8 mouse cellular contexts compared by ENCODE assay signal in the genomic region with DNA sequence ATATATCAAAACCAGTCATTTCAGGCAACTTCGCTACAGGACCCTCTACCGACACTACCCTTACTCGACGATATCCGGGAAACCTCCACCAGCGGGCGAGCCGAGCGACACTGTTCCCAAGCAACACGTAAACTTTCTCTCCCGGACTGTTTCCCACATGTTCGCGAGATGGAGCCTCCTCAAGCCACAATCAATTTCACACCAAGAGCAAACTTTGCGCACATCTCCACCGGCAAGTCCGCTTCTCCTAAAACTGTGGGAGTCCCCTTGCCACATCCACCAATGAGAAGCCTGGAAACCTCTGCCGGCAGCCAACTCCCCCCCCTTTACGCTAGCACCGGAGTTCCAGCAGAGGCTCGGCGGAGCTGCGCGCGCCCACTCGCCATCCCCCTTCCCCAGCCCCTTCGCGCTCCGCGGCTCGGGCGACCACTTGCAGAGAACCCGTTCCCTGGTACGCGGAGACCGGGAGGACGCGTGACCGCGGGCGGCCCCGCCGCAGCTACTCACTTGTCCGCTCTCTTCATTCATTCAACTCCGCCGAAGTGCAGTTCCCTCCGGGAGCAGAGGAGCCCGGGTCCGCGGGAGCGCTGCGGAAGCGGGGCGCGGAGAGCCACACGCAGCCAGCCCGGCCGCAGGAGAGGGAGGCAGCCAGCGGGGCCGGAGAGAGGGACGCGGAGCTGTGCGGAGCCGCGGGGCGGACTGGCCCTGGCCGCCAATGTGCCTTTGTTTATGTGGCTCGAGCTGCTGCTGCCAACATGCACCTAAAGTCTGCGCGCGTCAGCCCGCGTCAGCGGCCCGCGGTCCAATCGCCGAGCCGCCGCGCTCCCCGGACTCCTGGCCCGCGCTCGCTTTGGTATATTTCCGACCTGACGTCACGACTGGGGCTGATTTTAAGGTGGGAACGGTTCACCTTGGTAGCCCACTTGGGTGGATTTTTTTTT. TPM values are rescaled to one million over a fixed set of nuclear protein-coding genes. Genes with fewer than 3 reads are reported as not detected.
A peak's percentile ranks its signal among the peaks of the same experiment; 100 is the strongest.
DNase-seq lines count a peak whose midpoint lies in the region; ATAC-seq and TF ChIP-seq lines count a peak whose summit lies in the region.

No protein-coding gene starts in this region.

- DNase-seq in NIH3T3 (ENCODE audit: low read depth), result peak; percentile 87
- peak; percentile 85 to 89 for DNase-seq in cerebellum, postnatal 10 days
- peak; percentile 83 for DNase-seq in gastrocnemius, adult 2 months
- peak; percentile 81 for DNase-seq in hindbrain, postnatal 0 days (ENCODE audit: low spot score)
- peak; percentile 46 to 81 for DNase-seq in left cerebral cortex, postnatal 10 days (ENCODE audit: extremely low spot score in 1 of 2, low spot score in 2 of 2)
- DNase-seq in right cerebral cortex, postnatal 36 days (ENCODE audit: low spot score in 2 of 2), result peak; percentile 77 to 83
- no peak for DNase-seq in adipocyte (ENCODE audit: low spot score)

- peak overlapping the region; percentile 90 for H3K4me3 ChIP-seq in gastrocnemius, adult 2 months
- H3K4me3 ChIP-seq in hindbrain, postnatal 0 days (ENCODE audit: low read length), result peak overlapping the region; percentile 73
- peak overlapping the region; percentile 97 for H3K4me3 ChIP-seq in megakaryocyte, embryonic 14.5 days (replicated peaks)

- H3K4me2 ChIP-seq in hindbrain, postnatal 0 days (ENCODE audit: low read depth, low read length), result peak overlapping the region; percentile 99

- WGBS in hindbrain, postnatal 0 days, result under 1% methylated on average over 81 of the region's 88 CpGs

- TF ChIP-seq CTCF in gastrocnemius, adult 2 months (IDR thresholded peaks at IDR 0.05), result no peak
- no peak for TF ChIP-seq CTCF in hindbrain, postnatal 0 days (IDR thresholded peaks at IDR 0.05; ENCODE audit: low read depth)

- H3K27ac ChIP-seq in gastrocnemius, adult 2 months, result peak overlapping the region; percentile 96
- no peak overlapping the region for H3K27ac ChIP-seq in hindbrain, postnatal 0 days

- H3K36me3 ChIP-seq in hindbrain, postnatal 0 days (ENCODE audit: insufficient read depth, low read length), result no peaks in the 10 kb centered on the region
- H3K36me3 ChIP-seq in megakaryocyte, embryonic 14.5 days (replicated peaks; ENCODE audit: low read length), result peaks cover 7% of the 10 kb centered on the region

- H3K27me3 ChIP-seq in hindbrain, postnatal 0 days (ENCODE audit: insufficient read depth, low read length), result peaks cover 49% of the 10 kb centered on the region
- peaks cover 56% of the 10 kb centered on the region for H3K27me3 ChIP-seq in megakaryocyte, embryonic 14.5 days (replicated peaks)

- H3K4me1 ChIP-seq in hindbrain, postnatal 0 days (ENCODE audit: insufficient read depth, low read length), result no peaks in the 10 kb centered on the region; the same call in 1 of the 2 replicates
- peaks cover 42% of the 10 kb centered on the region for H3K4me1 ChIP-seq in megakaryocyte, embryonic 14.5 days

- H3K9me3 ChIP-seq in hindbrain, postnatal 0 days (ENCODE audit: low read length), result no peaks in the 10 kb centered on the region
- peaks cover 18% of the 10 kb centered on the region for H3K9me3 ChIP-seq in megakaryocyte, embryonic 14.5 days

- ATAC-seq in hindbrain, postnatal 0 days, result peak; percentile 71

- peak overlapping the region; percentile 37; the same call in 1 of the 2 replicates for H3K9ac ChIP-seq in hindbrain, postnatal 0 days (replicated peaks; ENCODE audit: low read length)

- intact Hi-C loops in gastrocnemius, adult 2 months (cut with DNase I), result loop anchor here (5.0 kb wide), 2 partner anchors 203 to 248 kb away; no protein-coding TSS in a partner anchor
- intact Hi-C loops in left cerebral cortex, postnatal 10 days (cut with DNase I), result loop anchor here (5.0 to 10.0 kb wide), 5 partner anchors 68 to 997 kb away; no protein-coding TSS in a partner anchor

RNA-seq across cellular contexts. Expression of a gene that starts 9.3 kb away (rescaled TPM):
- total RNA-seq in gastrocnemius, adult 2 months (2021), result 1 to 10 TPM in 1 of 2 experiments, under 1 TPM in 1; 0.94 to 3.4 TPM
- 8.5 and 8.7 TPM in 2 replicates for total RNA-seq in hindbrain, postnatal 0 days (2014; rRNA removed)
- 8.6 and 11.2 TPM in 2 replicates for polyA plus RNA-seq in hindbrain, postnatal 0 days (2015; fragmentation: Nextera tagmentation; extraction: Ambion mirVana)
- 10 to 100 TPM; 52.8 to 75.5 TPM for total RNA-seq in left cerebral cortex, postnatal 10 days (2021)
- 0.66 and 0.82 TPM in 2 replicates for polyA plus RNA-seq in megakaryocyte, embryonic 14.5 days (2012; ENCODE audit: insufficient read depth, low replicate concordance)
